In genomic region chr11:76429046-76429445, GRCm38 (mm10) we compare ENCODE assay signal across 9 mouse cellular contexts. TPM values are rescaled to one million over a fixed set of nuclear protein-coding genes. Genes with fewer than 3 reads are reported as not detected.
DNase-seq lines count a peak whose midpoint lies in the region; ATAC-seq and TF ChIP-seq lines count a peak whose summit lies in the region.
"Had no signal": no experiment of that assay in that cellular context is flagged by ENCODE, and none has a peak within 500 bp of the region (broad histone marks: within the 10 kb centered on the region; RNA-seq: fewer than 3 reads in every experiment).

No protein-coding gene starts in this region.

- TF ChIP-seq POLR2A in limb, embryonic 14.5 days (IDR thresholded peaks at IDR 0.05; ENCODE audit: borderline replicate concordance, extremely low read depth, insufficient read depth, insufficient read length), result no peak
- TF ChIP-seq POLR2A in lung, adult 2 months (IDR thresholded peaks at IDR 0.05; ENCODE audit: borderline replicate concordance, extremely low read depth, low read depth, low read length), result no peak

- no peak for DNase-seq in heart, postnatal 36 days
- peak; percentile 21 for DNase-seq in 416B (ENCODE audit: low read depth)
- peak; percentile 45 for DNase-seq in embryo, embryonic 10.5 days (ENCODE audit: low spot score)
- DNase-seq in limb, embryonic 14.5 days (ENCODE audit: low spot score), result no peak
- DNase-seq in B cell, adult 2 months, result no peak
- DNase-seq in lung, adult 2 months, result no peak
- DNase-seq in kidney, adult 8-10 months, result no peak

- no peak overlapping the region for H3K4me2 ChIP-seq in heart, embryonic 11.5 days
- no peak overlapping the region for H3K4me2 ChIP-seq in limb, embryonic 14.5 days (replicated peaks; ENCODE audit: low read depth, low read length, severe bottlenecking)

- peak overlapping the region; percentile 85 for H3K27ac ChIP-seq in heart, embryonic 11.5 days (ENCODE audit: low read depth, low read length)
- peak overlapping the region; percentile 88 for H3K27ac ChIP-seq in limb, embryonic 14.5 days (replicated peaks; ENCODE audit: low read depth, low read length)
- H3K27ac ChIP-seq: macrophage had no signal

- H3K4me1 ChIP-seq in heart, embryonic 11.5 days (ENCODE audit: control insufficient read depth, insufficient read depth, low read length), result peaks cover 54% of the 10 kb centered on the region
- H3K4me1 ChIP-seq in limb, embryonic 14.5 days (ENCODE audit: control insufficient read depth, insufficient read depth, low read length), result peaks cover 35% of the 10 kb centered on the region
- peaks cover 7% of the 10 kb centered on the region for H3K4me1 ChIP-seq in lung, adult 2 months (ENCODE audit: control insufficient read depth, insufficient read depth, low read length)

- no peaks in the 10 kb centered on the region for H3K27me3 ChIP-seq in heart, embryonic 11.5 days (ENCODE audit: control insufficient read depth, insufficient read depth, low read length)
- H3K27me3 ChIP-seq in limb, embryonic 14.5 days (ENCODE audit: control insufficient read depth, insufficient read depth, low read length), result no peaks in the 10 kb centered on the region

- intact Hi-C loops in heart, postnatal 36 days (cut with DNase I), result no loop called here

- no peak for TF ChIP-seq CTCF in lung, adult 2 months (IDR thresholded peaks at IDR 0.05; ENCODE audit: insufficient read depth, low read length)

- no peak for ATAC-seq in heart, embryonic 11.5 days (replicated peaks; ENCODE audit: insufficient number of reproducible peaks, low FRiP score, low TSS enrichment)
- 0 out of 2 replicates have a peak, but pooled peaks have one; percentile 24 for ATAC-seq in limb, embryonic 14.5 days (ENCODE audit: low FRiP score, low read depth)

- H3K36me3 ChIP-seq in heart, embryonic 11.5 days (ENCODE audit: control insufficient read depth, insufficient read depth, low read length), result 0 out of 2 replicates have a peak, but pooled peaks cover 1% of the 10 kb centered on the region
- H3K36me3 ChIP-seq in limb, embryonic 14.5 days (ENCODE audit: control insufficient read depth, insufficient read depth, low read length), result peaks cover 18% of the 10 kb centered on the region

- H3K9me3 ChIP-seq in heart, embryonic 11.5 days (replicated peaks; ENCODE audit: control insufficient read depth, low read length), result no peaks in the 10 kb centered on the region
- no peaks in the 10 kb centered on the region for H3K9me3 ChIP-seq in limb, embryonic 14.5 days (ENCODE audit: control insufficient read depth, low read length)

- WGBS in heart, embryonic 11.5 days (ENCODE audit: insufficient replicate concordance), result 54% methylated on average over 4 of the region's 4 CpGs
- WGBS in limb, embryonic 14.5 days, result 30% methylated on average over 4 of the region's 4 CpGs
- 68% methylated on average over 4 of the region's 4 CpGs for WGBS in lung, adult 2 months

- H3K4me3 ChIP-seq in heart, embryonic 11.5 days (ENCODE audit: low read depth, low read length), result no peak overlapping the region
- no peak overlapping the region for H3K4me3 ChIP-seq in limb, embryonic 14.5 days (replicated peaks; ENCODE audit: low read length)
- no peak overlapping the region for H3K4me3 ChIP-seq in lung, adult 2 months (replicated peaks; ENCODE audit: extremely low read depth, low read depth, low read length)

- peak overlapping the region; percentile 11; the same call in 1 of the 2 replicates for H3K9ac ChIP-seq in heart, embryonic 11.5 days (ENCODE audit: low read depth, low read length)
- H3K9ac ChIP-seq in limb, embryonic 14.5 days (ENCODE audit: low read depth, low read length, severe bottlenecking), result peak overlapping the region; percentile 31; the same call in 1 of the 2 replicates

RNA-seq across cellular contexts. Expression of gene Timm22, which starts 22.3 kb away (rescaled TPM):
- polyA plus RNA-seq in heart, embryonic 11.5 days (2014; fragmentation: Nextera tagmentation; extraction: Ambion mirVana), result 108 and 110 TPM in 2 replicates
- total RNA-seq in heart, postnatal 36 days (2021), result 10 to 100 TPM; 42.4 to 55.2 TPM
- 34.8 and 38.5 TPM in 2 replicates for polyA plus RNA-seq in limb, embryonic 14.5 days (2012; rRNA removed)
- 125 and 128 TPM in 2 replicates for polyA plus RNA-seq in limb, embryonic 14.5 days (2014; fragmentation: Nextera tagmentation; extraction: Ambion mirVana)
- polyA plus RNA-seq in lung, adult 2 months (2012; rRNA removed), result 9.8 and 10.5 TPM in 2 replicates

RNA-seq across cellular contexts. Expression of gene Nxn, which starts 30.1 kb away (rescaled TPM):
- polyA plus RNA-seq in heart, embryonic 11.5 days (2014; fragmentation: Nextera tagmentation; extraction: Ambion mirVana), result 21.6 and 24.8 TPM in 2 replicates
- 10 to 100 TPM; 12.3 to 15.7 TPM for total RNA-seq in heart, postnatal 36 days (2021)
- 69.9 and 74.4 TPM in 2 replicates for polyA plus RNA-seq in limb, embryonic 14.5 days (2012; rRNA removed)
- polyA plus RNA-seq in limb, embryonic 14.5 days (2014; fragmentation: Nextera tagmentation; extraction: Ambion mirVana), result 78.1 TPM in 2 replicates
- 16.0 and 19.1 TPM in 2 replicates for polyA plus RNA-seq in lung, adult 2 months (2012; rRNA removed)

Comparison
In these comparisons a context has a peak if more than half of its experiments do, and no peak if none do; other contexts are left out.
1. DNase-seq: peak in 416B (single experiment) and embryo, embryonic 10.5 days (single experiment); none in heart, postnatal 36 days (0 of 2), limb, embryonic 14.5 days (single experiment), B cell, adult 2 months (0 of 2), lung, adult 2 months (single experiment) and kidney, adult 8-10 months (0 of 2).